Mouse (Mus musculus) embryonic facial prominence, embryonic 13.5 days (tissue): ENCODE measurements around the gene Ppm1b. TPM values are rescaled to one million over a fixed set of nuclear protein-coding genes. Genes with fewer than 3 reads are reported as not detected.

Experiments
- ATAC-seq: fragments of 200-750 bp; cut with Nextera tagmentation; 2 replicates; pipeline ENCODE4 v1.8.0; 2017; ENCODE audit warnings: low read depth; ENCODE audit not compliant: insufficient number of reproducible peaks, insufficient read depth, low FRiP score, low TSS enrichment
- H3K27ac ChIP-seq: fragments of 300-500 bp; sonication (generic); 2 replicates; pipeline ENCODE4 v1.5.1; 2015; ENCODE audit warnings: moderate library complexity, mild to moderate bottlenecking, inconsistent platforms
- H3K27me3 ChIP-seq: fragments of 300-500 bp; sonication (generic); 2 replicates; pipeline ENCODE4 v1.6.1; 2015; ENCODE audit warnings: mild to moderate bottlenecking, inconsistent platforms
- H3K36me3 ChIP-seq: fragments of 300-500 bp; sonication (generic); 2 replicates; pipeline ENCODE4 v1.6.1; 2015; ENCODE audit warnings: mild to moderate bottlenecking, inconsistent platforms
- H3K4me1 ChIP-seq: fragments of 300-500 bp; sonication (generic); 2 replicates; pipeline ENCODE4 v1.6.1; 2015; ENCODE audit warnings: inconsistent platforms
- H3K4me2 ChIP-seq: fragments of 300-500 bp; sonication (generic); 2 replicates; pipeline ENCODE4 v1.6.1; 2015; ENCODE audit warnings: moderate library complexity, mild to moderate bottlenecking, inconsistent platforms
- H3K4me3 ChIP-seq: fragments of 300-500 bp; sonication (generic); 2 replicates; pipeline ENCODE4 v1.5.1; 2015; ENCODE audit warnings: mild to moderate bottlenecking, inconsistent platforms
- H3K9ac ChIP-seq: fragments of 300-500 bp; sonication (generic); 2 replicates; pipeline ENCODE4 v1.6.1; 2015; ENCODE audit warnings: mild to moderate bottlenecking, inconsistent platforms
- H3K9me3 ChIP-seq: fragments of 300-500 bp; sonication (generic); 2 replicates; pipeline ENCODE4 v1.6.1; 2016; ENCODE audit warnings: inconsistent platforms
- WGBS: fragments of 180-500 bp; shearing (Covaris S2); methylation state at CpG from one replicate; pipeline ENCODE4 v1.1.7; 2015; ENCODE audit warnings: mixed read lengths; 5-methylcytosine and 5-hydroxymethylcytosine counted together
- polyA plus RNA-seq: library from polyadenylated mRNA; unstranded; fragments of >200 nt; fragmentation: Nextera tagmentation; extraction: Ambion mirVana; gene quantifications from 2 replicates; pipeline ENCODE4 v1.2.1, GENCODE M21; 2015

The Ppm1b gene
- polyA plus RNA-seq, 1 experiment from 2014 or later = 70.9 TPM

DNA sequence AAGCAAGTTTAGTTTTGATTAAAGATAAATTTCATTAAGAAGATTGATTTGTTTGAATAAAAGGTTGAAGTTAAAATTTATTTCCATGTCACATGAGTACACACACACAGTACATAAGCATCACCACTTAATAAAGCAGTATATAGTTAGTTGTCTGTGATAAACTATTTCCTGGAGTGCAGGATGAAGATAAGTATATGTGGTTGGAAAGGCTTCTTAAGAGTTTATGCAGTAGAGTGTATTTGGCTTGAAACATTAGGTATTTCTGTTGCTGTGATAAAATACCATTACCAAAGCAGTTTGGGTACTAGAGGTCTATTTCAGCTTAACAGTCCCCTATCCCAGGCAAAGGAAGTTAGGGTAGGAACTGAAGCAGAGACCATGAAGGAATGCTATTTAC, 32.0 kb downstream of the Ppm1b start:
- H3K9me3 ChIP-seq = no peaks in the 10 kb centered on the region
- no peak overlapping the region for H3K4me2 ChIP-seq
- H3K4me3 ChIP-seq = no peak overlapping the region
- H3K36me3 ChIP-seq = peaks cover 5% of the 10 kb centered on the region; the same call in 1 of the 2 replicates
- H3K4me1 ChIP-seq = peaks cover 3% of the 10 kb centered on the region
- no peaks in the 10 kb centered on the region for H3K27me3 ChIP-seq
- no peak overlapping the region for H3K9ac ChIP-seq
- H3K27ac ChIP-seq = no peak overlapping the region
- ATAC-seq = no peak

GRCm38 (mm10) chr17:84995844-84996243, 39.3 kb downstream of the Ppm1b start:
- Histone ChIP-seq H3K4me2 (no peak overlapping the region), H3K4me3 (no peak overlapping the region), H3K9ac (no peak overlapping the region), H3K36me3 (peaks cover 13% of the 10 kb centered on the region), H3K4me1 (no peaks in the 10 kb centered on the region), H3K27ac (no peak overlapping the region), H3K9me3 (no peaks in the 10 kb centered on the region), H3K27me3 (no peaks in the 10 kb centered on the region)
- 81% methylated on average over 6 of the region's 6 CpGs for WGBS
- ATAC-seq = no peak

DNA sequence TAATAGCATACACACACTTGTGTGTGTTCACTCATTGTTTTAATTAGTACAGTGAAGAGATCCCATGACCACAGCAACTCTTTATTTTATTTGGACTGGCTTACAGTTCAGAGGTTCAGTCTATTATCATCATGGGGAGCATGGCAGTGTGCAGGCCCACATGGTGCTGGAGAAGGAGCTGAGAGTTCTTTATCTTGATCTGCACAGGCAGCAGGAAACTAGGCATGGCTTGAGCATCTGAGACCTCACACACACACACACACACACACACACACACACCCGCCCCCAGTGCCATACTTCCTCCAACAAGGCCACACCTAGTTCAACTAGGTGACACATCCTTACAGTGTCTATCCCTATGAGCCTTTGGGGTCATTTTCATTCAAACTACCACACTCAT, 41.1 kb downstream of the Ppm1b start:
- ATAC-seq = no peak

GRCm38 (mm10) chr17:84999636-85000035, 43.1 kb downstream of the Ppm1b start:
- 80% methylated on average over 10 of the region's 10 CpGs for WGBS
- Histone ChIP-seq H3K4me3 (no peak overlapping the region), H3K27ac (no peak overlapping the region), H3K9ac (no peak overlapping the region), H3K4me1 (no peaks in the 10 kb centered on the region), H3K4me2 (no peak overlapping the region), H3K27me3 (no peaks in the 10 kb centered on the region), H3K36me3 (peaks cover 18% of the 10 kb centered on the region), H3K9me3 (no peaks in the 10 kb centered on the region)
- no peak for ATAC-seq

More for the DNA sequence above, 41.1 kb downstream of the Ppm1b start:
- 84% methylated on average over 1 of the region's 1 CpGs for WGBS
- no peak overlapping the region for H3K4me2 ChIP-seq
- no peak overlapping the region for H3K9ac ChIP-seq
- H3K4me1 ChIP-seq = no peaks in the 10 kb centered on the region
- no peaks in the 10 kb centered on the region for H3K9me3 ChIP-seq
- no peak overlapping the region for H3K4me3 ChIP-seq
- no peaks in the 10 kb centered on the region for H3K27me3 ChIP-seq
- no peak overlapping the region for H3K27ac ChIP-seq
- peaks cover 13% of the 10 kb centered on the region for H3K36me3 ChIP-seq

DNA sequence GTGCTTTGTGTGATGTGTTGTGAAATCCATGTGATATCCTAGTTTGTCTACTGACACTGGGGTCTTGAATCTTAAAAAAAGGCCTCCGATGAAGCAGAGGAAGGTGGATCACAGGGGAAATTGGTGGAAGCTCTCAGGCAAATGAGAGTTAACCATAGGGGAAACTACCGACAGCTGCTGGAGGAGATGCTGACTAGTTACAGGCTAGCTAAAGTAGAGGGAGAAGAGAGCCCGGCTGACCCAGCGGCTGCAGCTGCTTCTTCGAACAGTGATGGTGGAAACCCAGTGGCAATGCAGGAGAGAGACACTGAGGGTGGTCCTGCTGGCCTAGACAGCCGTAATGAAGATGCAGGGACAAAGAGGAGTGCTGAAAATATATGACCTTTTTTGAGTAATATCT, 56.9 kb downstream of the Ppm1b start:
- peaks cover 17% of the 10 kb centered on the region for H3K36me3 ChIP-seq
- H3K9me3 ChIP-seq = no peaks in the 10 kb centered on the region
- no peak overlapping the region for H3K9ac ChIP-seq
- H3K27me3 ChIP-seq = no peaks in the 10 kb centered on the region
- no peak for ATAC-seq
- H3K4me3 ChIP-seq = no peak overlapping the region
- 81% methylated on average over 6 of the region's 6 CpGs for WGBS
- no peak overlapping the region for H3K4me2 ChIP-seq
- H3K4me1 ChIP-seq = no peaks in the 10 kb centered on the region
- no peak overlapping the region for H3K27ac ChIP-seq

DNA sequence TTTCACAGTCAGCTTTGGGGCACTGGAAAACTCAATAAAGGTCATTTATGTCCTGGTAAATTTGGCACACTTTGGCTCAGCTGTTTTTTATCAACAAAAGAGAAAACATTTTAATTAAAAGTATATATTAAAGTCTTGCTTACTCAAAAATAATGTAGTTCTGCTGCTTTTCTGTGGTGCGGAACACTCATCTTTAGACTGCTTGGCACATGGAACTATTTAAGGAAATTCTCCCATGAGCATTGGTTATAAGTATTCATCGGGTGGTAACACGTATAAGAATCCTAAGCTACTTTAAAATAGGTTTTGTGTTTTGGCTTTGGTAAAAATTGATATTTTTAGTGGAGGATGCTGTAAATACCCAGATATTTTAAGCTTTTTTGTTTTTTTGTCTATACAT, 58.1 kb downstream of the Ppm1b start:
- Histone ChIP-seq H3K4me2 (no peak overlapping the region), H3K9ac (no peak overlapping the region), H3K36me3 (peaks cover 17% of the 10 kb centered on the region), H3K27ac (no peak overlapping the region), H3K27me3 (no peaks in the 10 kb centered on the region), H3K4me1 (no peaks in the 10 kb centered on the region), H3K4me3 (no peak overlapping the region), H3K9me3 (no peaks in the 10 kb centered on the region)
- 53% methylated on average over 3 of the region's 3 CpGs for WGBS
- ATAC-seq = no peak

GRCm38 (mm10) chr17:85018344-85018743, 61.8 kb downstream of the Ppm1b start:
- no peaks in the 10 kb centered on the region for H3K9me3 ChIP-seq
- H3K27me3 ChIP-seq = no peaks in the 10 kb centered on the region
- 86% methylated on average over 3 of the region's 3 CpGs for WGBS
- no peak overlapping the region for H3K4me2 ChIP-seq
- peaks cover 3% of the 10 kb centered on the region; the same call in 1 of the 2 replicates for H3K4me1 ChIP-seq
- no peaks in the 10 kb centered on the region for H3K36me3 ChIP-seq
- ATAC-seq = no peak
- H3K9ac ChIP-seq = no peak overlapping the region
- H3K27ac ChIP-seq = no peak overlapping the region
- H3K4me3 ChIP-seq = no peak overlapping the region

DNA sequence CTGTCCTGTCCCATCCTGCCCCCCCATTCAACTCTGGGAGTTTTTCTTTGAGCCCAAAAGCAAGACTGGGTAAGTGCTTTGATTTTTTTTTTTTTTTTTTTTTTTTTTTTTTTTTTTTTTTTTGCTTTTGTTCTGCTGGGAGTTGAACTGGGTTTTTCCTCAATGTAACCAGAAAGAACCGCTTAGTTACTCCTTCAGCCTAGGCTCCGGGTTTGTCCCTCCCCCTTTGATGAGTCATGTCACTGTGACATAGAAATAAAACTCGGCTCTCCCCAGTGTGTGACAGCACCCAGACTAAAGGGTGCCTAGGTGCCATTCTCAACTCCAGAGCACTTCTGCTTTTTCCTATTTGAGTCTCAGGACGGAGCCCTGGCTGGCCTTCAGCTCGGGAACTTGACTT, 62.3 kb downstream of the Ppm1b start:
- Histone ChIP-seq H3K4me3 (no peak overlapping the region), H3K4me2 (no peak overlapping the region), H3K27me3 (no peaks in the 10 kb centered on the region), H3K9me3 (no peaks in the 10 kb centered on the region), H3K9ac (no peak overlapping the region), H3K36me3 (no peaks in the 10 kb centered on the region), H3K4me1 (peaks cover 6% of the 10 kb centered on the region; the same call in 1 of the 2 replicates), H3K27ac (no peak overlapping the region)
- WGBS = 83% methylated on average over 5 of the region's 5 CpGs
- ATAC-seq = no peak

GRCm38 (mm10) chr17:85020343-85020742, 63.8 kb downstream of the Ppm1b start:
- no peak overlapping the region for H3K4me2 ChIP-seq
- no peak overlapping the region for H3K27ac ChIP-seq
- 86% methylated on average over 3 of the region's 3 CpGs for WGBS
- no peaks in the 10 kb centered on the region for H3K9me3 ChIP-seq
- no peak overlapping the region for H3K4me3 ChIP-seq
- no peaks in the 10 kb centered on the region for H3K27me3 ChIP-seq
- H3K9ac ChIP-seq = no peak overlapping the region
- no peak for ATAC-seq
- peaks cover 12% of the 10 kb centered on the region for H3K4me1 ChIP-seq
- 0 out of 2 replicates have a peak, but pooled peaks cover 3% of the 10 kb centered on the region for H3K36me3 ChIP-seq

- 56% methylated on average over 22 of the region's 22 CpGs for WGBS
- no peak overlapping the region for H3K4me3 ChIP-seq
- H3K27me3 ChIP-seq = no peaks in the 10 kb centered on the region
- peak overlapping the region; percentile 38 for H3K4me2 ChIP-seq
- peaks cover 12% of the 10 kb centered on the region for H3K4me1 ChIP-seq
- H3K9me3 ChIP-seq = no peaks in the 10 kb centered on the region
- H3K36me3 ChIP-seq = 0 out of 2 replicates have a peak, but pooled peaks cover 3% of the 10 kb centered on the region
- H3K27ac ChIP-seq = peak overlapping the region; percentile 48
- H3K9ac ChIP-seq = no peak overlapping the region
- ATAC-seq = 0 out of 2 replicates have a peak, but pooled peaks have one; percentile 43
Observed at GRCm38 (mm10) chr17:85023247-85024167, 67.0 kb downstream of the Ppm1b start.

GRCm38 (mm10) chr17:85024237-85024636, 67.7 kb downstream of the Ppm1b start:
- no peaks in the 10 kb centered on the region for H3K27me3 ChIP-seq
- WGBS = 77% methylated on average over 8 of the region's 8 CpGs
- H3K9ac ChIP-seq = no peak overlapping the region
- 0 out of 2 replicates have a peak, but pooled peaks cover 3% of the 10 kb centered on the region for H3K36me3 ChIP-seq
- no peak overlapping the region for H3K4me2 ChIP-seq
- no peak overlapping the region for H3K4me3 ChIP-seq
- H3K27ac ChIP-seq = 0 out of 2 replicates have a peak overlapping the region, but pooled peaks have one; percentile 2
- no peaks in the 10 kb centered on the region for H3K9me3 ChIP-seq
- ATAC-seq = no peak
- H3K4me1 ChIP-seq = peaks cover 12% of the 10 kb centered on the region

DNA sequence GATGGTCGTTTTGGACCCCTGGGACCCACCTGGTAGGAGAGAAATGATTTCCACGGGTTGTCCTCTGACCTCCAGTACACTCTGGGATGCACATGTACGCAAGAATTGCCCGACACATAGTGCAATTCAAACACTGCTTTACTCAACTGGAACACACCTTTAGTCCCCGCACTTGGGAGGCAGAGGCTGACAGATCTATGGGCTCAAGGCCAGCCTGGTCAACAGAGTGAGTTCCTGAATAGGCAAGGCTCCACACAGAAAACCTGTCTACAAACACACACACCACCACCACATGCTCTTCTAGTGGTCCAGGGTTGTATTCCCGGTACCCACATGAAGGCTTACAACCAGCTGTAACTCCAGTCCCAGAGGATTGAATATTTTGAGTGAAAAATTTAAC, 68.6 kb downstream of the Ppm1b start:
- Histone ChIP-seq H3K9ac (no peak overlapping the region), H3K9me3 (no peaks in the 10 kb centered on the region), H3K36me3 (0 out of 2 replicates have a peak, but pooled peaks cover 3% of the 10 kb centered on the region), H3K4me1 (peaks cover 12% of the 10 kb centered on the region), H3K27me3 (no peaks in the 10 kb centered on the region), H3K4me2 (no peak overlapping the region), H3K4me3 (no peak overlapping the region), H3K27ac (no peak overlapping the region)
- no peak for ATAC-seq
- 92% methylated on average over 6 of the region's 6 CpGs for WGBS
